Mouse (Mus musculus) embryonic facial prominence, embryonic 13.5 days (tissue): Measurements from ENCODE around the gene Hsd3b1. TPM values are rescaled to one million over a fixed set of nuclear protein-coding genes. Genes with fewer than 3 reads are reported as not detected.
"Not testable (repeated sequence)": the region's sequence is repeated elsewhere in the genome, so short reads cannot be mapped to it uniquely, and the experiment has no call there.

ENCODE experiments used
- ATAC-seq: fragments of 200-750 bp; cut with Nextera tagmentation; 2 replicates; pipeline ENCODE4 v1.8.0; 2017; ENCODE audit warnings: low read depth; ENCODE audit not compliant: insufficient number of reproducible peaks, insufficient read depth, low FRiP score, low TSS enrichment
- H3K27ac ChIP-seq: fragments of 300-500 bp; sonication (generic); 2 replicates; pipeline ENCODE4 v1.5.1; 2015; ENCODE audit warnings: moderate library complexity, mild to moderate bottlenecking, inconsistent platforms
- H3K27me3 ChIP-seq: fragments of 300-500 bp; sonication (generic); 2 replicates; pipeline ENCODE4 v1.6.1; 2015; ENCODE audit warnings: mild to moderate bottlenecking, inconsistent platforms
- H3K36me3 ChIP-seq: fragments of 300-500 bp; sonication (generic); 2 replicates; pipeline ENCODE4 v1.6.1; 2015; ENCODE audit warnings: mild to moderate bottlenecking, inconsistent platforms
- H3K4me1 ChIP-seq: fragments of 300-500 bp; sonication (generic); 2 replicates; pipeline ENCODE4 v1.6.1; 2015; ENCODE audit warnings: inconsistent platforms
- H3K4me2 ChIP-seq: fragments of 300-500 bp; sonication (generic); 2 replicates; pipeline ENCODE4 v1.6.1; 2015; ENCODE audit warnings: moderate library complexity, mild to moderate bottlenecking, inconsistent platforms
- H3K4me3 ChIP-seq: fragments of 300-500 bp; sonication (generic); 2 replicates; pipeline ENCODE4 v1.5.1; 2015; ENCODE audit warnings: mild to moderate bottlenecking, inconsistent platforms
- H3K9ac ChIP-seq: fragments of 300-500 bp; sonication (generic); 2 replicates; pipeline ENCODE4 v1.6.1; 2015; ENCODE audit warnings: mild to moderate bottlenecking, inconsistent platforms
- H3K9me3 ChIP-seq: fragments of 300-500 bp; sonication (generic); 2 replicates; pipeline ENCODE4 v1.6.1; 2016; ENCODE audit warnings: inconsistent platforms
- WGBS: fragments of 180-500 bp; shearing (Covaris S2); methylation state at CpG from one replicate; pipeline ENCODE4 v1.1.7; 2015; ENCODE audit warnings: mixed read lengths; 5-methylcytosine and 5-hydroxymethylcytosine counted together
- polyA plus RNA-seq: library from polyadenylated mRNA; unstranded; fragments of >200 nt; fragmentation: Nextera tagmentation; extraction: Ambion mirVana; gene quantifications from 2 replicates; pipeline ENCODE4 v1.2.1, GENCODE M21; 2015

Gene Hsd3b1
- polyA plus RNA-seq, 1 experiment from 2014 or later: not detected

DNA sequence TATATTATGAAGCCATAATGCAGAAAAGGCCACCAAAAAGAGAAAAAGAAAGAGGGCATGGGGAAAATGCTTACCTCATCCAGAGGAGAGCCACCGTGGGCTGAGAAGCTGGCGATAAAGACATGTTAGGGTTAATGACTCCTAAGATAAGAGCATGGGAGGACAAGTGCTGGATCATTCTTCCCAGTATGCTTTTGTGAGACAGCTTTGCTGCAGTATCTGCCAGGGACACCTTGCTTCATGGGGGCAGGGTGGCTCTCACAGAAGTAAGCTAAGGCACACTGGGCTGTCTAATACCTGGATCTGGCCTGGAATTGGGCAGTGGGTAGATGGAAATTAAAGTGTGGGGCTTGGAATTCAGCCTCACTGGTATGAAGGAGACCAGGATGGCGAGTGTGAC, 4.4 kb downstream of the Hsd3b1 start:
- H3K27me3 ChIP-seq: no peaks in the 10 kb centered on the region
- no peak for ATAC-seq
- no peak overlapping the region for H3K9ac ChIP-seq
- H3K36me3 ChIP-seq: no peaks in the 10 kb centered on the region
- no peaks in the 10 kb centered on the region for H3K9me3 ChIP-seq
- no peak overlapping the region for H3K4me2 ChIP-seq
- no peak overlapping the region for H3K4me3 ChIP-seq
- H3K27ac ChIP-seq: no peak overlapping the region
- 80% methylated on average over 3 of the region's 3 CpGs for WGBS
- no peaks in the 10 kb centered on the region for H3K4me1 ChIP-seq

DNA sequence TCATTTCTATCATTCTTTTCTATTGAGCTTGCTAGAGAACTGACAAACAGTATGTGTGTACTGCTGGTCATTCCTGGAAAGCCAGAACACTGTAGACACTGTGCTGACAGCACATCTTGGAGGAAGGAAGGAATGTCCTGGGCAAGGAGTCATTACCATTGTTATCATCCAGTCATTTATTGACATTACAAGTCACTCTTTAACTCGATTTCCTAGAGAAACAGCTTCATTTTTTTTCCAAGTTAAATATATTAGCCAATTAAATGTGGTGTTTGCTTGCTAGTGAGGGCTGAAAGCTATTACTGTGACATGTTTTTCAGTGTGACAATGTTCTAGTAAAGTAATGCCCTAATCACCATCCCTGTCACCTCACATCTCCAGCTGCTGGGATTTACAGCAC, 5.9 kb downstream of the Hsd3b1 start:
- no peaks in the 10 kb centered on the region for H3K9me3 ChIP-seq
- H3K4me1 ChIP-seq: no peaks in the 10 kb centered on the region
- H3K4me2 ChIP-seq: no peak overlapping the region
- ATAC-seq: no peak
- no peak overlapping the region for H3K4me3 ChIP-seq
- no peaks in the 10 kb centered on the region for H3K36me3 ChIP-seq
- no peak overlapping the region for H3K9ac ChIP-seq
- no peak overlapping the region for H3K27ac ChIP-seq
- WGBS: 40% methylated on average over 1 of the region's 1 CpGs
- H3K27me3 ChIP-seq: no peaks in the 10 kb centered on the region

DNA sequence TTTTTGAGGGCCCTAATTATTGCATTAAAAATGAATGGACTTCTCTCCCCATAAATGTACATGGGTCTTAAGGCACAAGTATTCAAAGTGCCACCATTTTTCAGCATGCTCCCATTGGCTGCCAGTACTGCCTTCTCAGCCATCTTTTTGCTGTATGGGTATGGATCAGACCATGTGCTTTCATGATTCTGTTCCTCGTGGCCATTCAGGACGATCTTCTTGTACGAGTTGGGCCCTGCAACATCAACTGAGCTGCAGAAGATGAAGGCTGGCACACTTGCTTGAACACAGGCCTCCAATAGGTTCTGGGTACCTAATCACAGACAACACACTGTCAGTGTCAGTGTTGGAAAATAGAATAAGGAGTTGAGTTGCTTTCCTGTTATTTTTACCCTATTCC, 6.5 kb downstream of the Hsd3b1 start:
- Histone ChIP-seq H3K27me3 (no peaks in the 10 kb centered on the region), H3K9ac (no peak overlapping the region), H3K9me3 (no peaks in the 10 kb centered on the region), H3K27ac (no peak overlapping the region), H3K4me1 (no peaks in the 10 kb centered on the region), H3K4me2 (no peak overlapping the region), H3K4me3 (no peak overlapping the region), H3K36me3 (no peaks in the 10 kb centered on the region)
- ATAC-seq: no peak
- 87% methylated on average over 3 of the region's 3 CpGs for WGBS

DNA sequence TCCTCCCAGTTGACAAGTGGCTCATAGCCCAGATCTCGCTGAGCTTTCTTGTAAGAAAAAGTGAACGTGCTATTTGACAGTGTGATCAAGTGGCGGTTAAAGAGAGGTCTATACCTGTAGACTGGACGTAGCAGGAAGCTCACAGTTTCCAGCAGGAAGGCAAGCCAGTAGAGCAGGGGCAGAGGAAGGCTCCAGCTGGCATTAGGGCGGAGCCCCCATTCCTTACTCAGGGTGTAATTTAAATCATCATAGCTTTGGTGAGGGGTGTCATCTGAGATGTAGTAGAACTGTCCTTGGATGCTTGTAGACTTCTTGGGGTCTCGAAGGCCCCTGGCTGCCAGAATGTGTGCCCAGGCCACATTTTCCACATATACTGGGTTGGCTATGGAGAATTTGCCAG, 7.0 kb downstream of the Hsd3b1 start:
- no peak for ATAC-seq
- no peak overlapping the region for H3K27ac ChIP-seq
- 88% methylated on average over 6 of the region's 6 CpGs for WGBS
- H3K36me3 ChIP-seq: no peaks in the 10 kb centered on the region
- H3K4me2 ChIP-seq: no peak overlapping the region
- no peaks in the 10 kb centered on the region for H3K4me1 ChIP-seq
- no peak overlapping the region for H3K4me3 ChIP-seq
- H3K9me3 ChIP-seq: no peaks in the 10 kb centered on the region
- H3K27me3 ChIP-seq: no peaks in the 10 kb centered on the region
- no peak overlapping the region for H3K9ac ChIP-seq

DNA sequence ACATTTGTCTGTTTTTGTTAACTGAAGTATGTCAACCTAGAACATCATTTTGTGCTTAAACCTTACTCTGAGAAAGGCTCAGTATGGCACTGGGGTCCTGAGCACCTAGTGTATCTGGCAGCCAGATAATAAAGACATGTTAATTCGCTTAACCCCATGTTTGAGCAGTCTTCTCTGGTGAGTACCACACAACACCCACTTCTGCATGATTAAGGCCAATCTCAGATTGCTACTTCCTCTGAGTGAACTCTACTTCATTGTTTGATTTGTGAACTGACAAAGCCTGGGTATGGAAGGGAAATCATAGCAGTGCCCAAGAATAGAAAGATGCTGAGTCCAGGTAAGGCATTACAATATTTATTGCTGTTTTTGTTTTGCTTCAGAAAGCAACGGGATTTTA, 7.7 kb downstream of the Hsd3b1 start:
- Histone ChIP-seq H3K4me3 (no peak overlapping the region), H3K9ac (no peak overlapping the region), H3K36me3 (no peaks in the 10 kb centered on the region), H3K27me3 (no peaks in the 10 kb centered on the region), H3K4me2 (no peak overlapping the region), H3K27ac (no peak overlapping the region), H3K9me3 (no peaks in the 10 kb centered on the region), H3K4me1 (no peaks in the 10 kb centered on the region)
- WGBS: 78% methylated on average over 2 of the region's 2 CpGs
- ATAC-seq: no peak

DNA sequence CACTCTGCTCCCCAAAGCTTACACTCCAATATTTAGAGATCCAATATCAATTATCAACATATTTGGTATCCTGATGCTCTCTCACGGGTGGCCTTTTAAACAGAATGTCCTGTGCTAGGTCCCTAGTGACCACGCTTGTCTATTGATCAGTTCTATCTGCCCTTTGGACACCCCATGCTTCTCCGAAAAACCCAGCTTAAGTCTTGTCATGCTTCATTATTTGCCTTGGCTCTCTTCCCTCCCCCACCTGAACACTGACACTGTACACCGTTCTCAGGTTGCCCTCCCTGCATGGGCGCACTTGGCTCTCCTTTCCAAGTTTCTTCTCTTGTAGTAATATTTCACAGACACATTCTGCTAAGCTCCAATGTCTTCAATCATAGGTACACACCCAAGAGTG, 9.3 kb downstream of the Hsd3b1 start:
- no peak for ATAC-seq

DNA sequence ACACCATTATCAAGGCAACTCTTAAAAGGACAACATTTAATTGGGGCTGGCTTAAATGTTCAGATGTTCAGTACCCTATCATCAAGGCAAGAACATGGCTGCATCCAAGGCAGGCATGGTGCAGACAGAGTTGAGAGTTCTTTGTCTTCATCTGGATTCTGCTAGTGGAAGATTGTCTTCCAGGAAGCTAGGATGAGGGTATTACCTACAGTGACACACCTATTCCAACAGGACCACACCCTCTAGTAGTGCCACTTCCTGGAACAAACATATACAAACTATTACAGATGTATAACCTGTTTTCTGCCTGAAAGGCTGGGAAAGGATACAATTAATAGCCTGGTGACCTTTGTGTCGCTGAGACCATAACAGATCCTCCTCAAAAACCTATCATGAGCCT, 10.7 kb downstream of the Hsd3b1 start:
- Histone ChIP-seq H3K27me3 (no peaks in the 10 kb centered on the region), H3K4me2 (no peak overlapping the region), H3K4me3 (no peak overlapping the region), H3K27ac (no peak overlapping the region), H3K9me3 (no peaks in the 10 kb centered on the region), H3K36me3 (no peaks in the 10 kb centered on the region), H3K4me1 (no peaks in the 10 kb centered on the region), H3K9ac (no peak overlapping the region)
- ATAC-seq: no peak
- WGBS: 87% methylated on average over 1 of the region's 1 CpGs

More for the DNA sequence above, 9.3 kb downstream of the Hsd3b1 start:
- Histone ChIP-seq H3K9me3 (no peaks in the 10 kb centered on the region), H3K4me1 (no peaks in the 10 kb centered on the region), H3K36me3 (no peaks in the 10 kb centered on the region), H3K9ac (no peak overlapping the region), H3K4me2 (no peak overlapping the region), H3K27me3 (no peaks in the 10 kb centered on the region), H3K4me3 (no peak overlapping the region), H3K27ac (no peak overlapping the region)
- 70% methylated on average over 5 of the region's 5 CpGs for WGBS

DNA sequence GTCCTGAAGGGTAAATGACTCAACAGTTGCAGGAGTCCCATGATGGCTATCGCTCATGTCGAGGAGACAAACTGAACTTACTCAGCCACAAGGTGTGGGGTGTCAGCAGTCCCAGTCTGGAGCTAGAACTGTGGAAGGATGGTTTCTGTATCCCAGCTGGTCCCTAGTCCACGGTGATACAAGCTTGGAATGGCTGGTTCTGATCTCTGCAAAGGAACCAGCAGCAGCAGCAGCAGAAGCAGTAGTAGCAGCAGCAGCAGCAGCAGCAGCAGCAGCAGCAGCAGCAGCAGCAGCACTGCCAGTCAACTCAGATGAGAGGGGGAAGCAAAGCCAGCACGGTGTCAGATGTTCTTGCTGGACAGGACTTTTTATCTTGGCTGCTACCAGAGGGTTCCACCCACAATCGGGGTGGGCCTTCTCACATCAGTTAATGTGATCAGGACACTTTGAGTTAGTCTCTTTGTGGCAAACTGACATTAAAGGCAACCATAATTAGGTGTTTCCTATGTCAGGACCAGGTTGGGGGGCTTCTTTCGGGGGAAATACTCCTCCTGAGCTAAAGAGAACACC, 45.4 kb downstream of the Hsd3b1 start, which contains the start of gene Hsd3b6:
TSS of gene Hsd3b6 (minus strand) at position 343 of the 570 bp plus-strand sequence.
- no peaks in the 10 kb centered on the region for H3K27me3 ChIP-seq
- no peaks in the 10 kb centered on the region for H3K36me3 ChIP-seq
- H3K4me3 ChIP-seq: no peak within 1 kb of the TSS
- H3K9me3 ChIP-seq: no peaks in the 10 kb centered on the region
- no peak for ATAC-seq
- no peak within 1 kb of the TSS for H3K27ac ChIP-seq
- 62% methylated on average over 6 of the region's 6 CpGs for WGBS
- no peak within 1 kb of the TSS for H3K9ac ChIP-seq
- no peaks in the 10 kb centered on the region for H3K4me1 ChIP-seq
- no peak within 1 kb of the TSS for H3K4me2 ChIP-seq

DNA sequence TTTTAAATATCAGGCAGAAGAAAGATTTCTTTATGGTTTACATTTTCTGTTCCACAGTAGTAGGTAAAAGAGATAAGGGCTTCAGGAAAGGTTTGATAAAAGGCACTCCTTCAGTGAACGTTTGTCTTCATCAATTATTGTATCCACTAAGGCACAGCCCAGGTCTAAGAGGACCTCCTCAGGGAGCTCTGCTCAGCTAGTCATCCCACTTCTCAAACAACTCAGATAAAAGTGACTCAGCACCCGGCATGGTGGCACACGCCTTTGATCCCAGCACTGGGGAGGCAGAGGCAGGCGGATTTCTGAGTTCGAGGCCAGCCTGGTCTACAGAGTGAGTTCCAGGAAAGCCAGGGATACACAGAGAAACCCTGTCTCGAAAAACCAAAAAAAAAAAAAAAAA, 46.9 kb downstream of the Hsd3b1 start:
- WGBS: 81% methylated on average over 6 of the region's 6 CpGs
- not testable (repeated sequence) for H3K9ac ChIP-seq, H3K9me3 ChIP-seq, H3K36me3 ChIP-seq, H3K4me1 ChIP-seq, H3K27ac ChIP-seq, H3K4me2 ChIP-seq, H3K4me3 ChIP-seq, H3K27me3 ChIP-seq, ATAC-seq

DNA sequence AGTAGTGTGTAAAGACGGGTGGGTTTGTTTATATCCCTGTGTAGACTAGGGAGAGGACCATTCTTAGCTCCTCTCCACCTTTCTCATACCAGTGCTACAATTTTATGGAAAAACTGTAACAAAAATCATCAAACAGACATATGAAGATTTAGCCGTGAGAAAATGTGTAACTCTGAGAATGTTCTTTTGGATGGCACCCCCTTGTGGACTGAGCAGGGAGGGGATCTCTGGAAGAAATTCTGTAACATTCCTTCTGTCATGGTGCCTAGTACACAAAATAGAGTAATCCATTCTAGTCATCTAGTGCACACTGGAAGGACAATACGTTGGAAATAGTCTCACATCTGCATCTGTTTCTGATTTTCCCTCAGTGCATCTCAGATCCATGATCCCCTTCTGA, 54.6 kb downstream of the Hsd3b1 start:
- not testable (repeated sequence) for H3K27ac ChIP-seq, H3K9ac ChIP-seq, H3K4me1 ChIP-seq, H3K9me3 ChIP-seq, ATAC-seq, H3K4me2 ChIP-seq, H3K36me3 ChIP-seq, H3K4me3 ChIP-seq, H3K27me3 ChIP-seq
- WGBS: 47% methylated on average over 3 of the region's 3 CpGs

Other genes with a start within 250 kb of the Hsd3b1 start
- not detected in 2 replicates for gene Hsd3b5, start 229.5 kb downstream of the Hsd3b1 start, polyA plus RNA-seq
- 0.08 and 0.17 TPM in 2 replicates for gene Hsd3b2, start 135.3 kb downstream of the Hsd3b1 start, polyA plus RNA-seq
- not detected in 2 replicates for gene Hsd3b3, start 96.7 kb downstream of the Hsd3b1 start, polyA plus RNA-seq
- 12.8 and 16.5 TPM in 2 replicates for gene Hsd3b6, start 45.4 kb downstream of the Hsd3b1 start, polyA plus RNA-seq
- 0.25 TPM in 1 of 2 replicates, not detected in the other for gene Hao2, start 33.4 kb upstream of the Hsd3b1 start, polyA plus RNA-seq